Mouse (Mus musculus): ENCODE measurements around the gene Tnfrsf4. TPM values are rescaled to one million over a fixed set of nuclear protein-coding genes. Genes with fewer than 3 reads are reported as not detected.

Tnfrsf4 gene
- polyA plus RNA-seq (2014; fragmentation: Illumina TruSeq; extraction: RNeasy Lipid Tissue Mini Kit (QIAGEN cat#74804); ENCODE audit: low read depth, low replicate concordance): not detected

DNA sequence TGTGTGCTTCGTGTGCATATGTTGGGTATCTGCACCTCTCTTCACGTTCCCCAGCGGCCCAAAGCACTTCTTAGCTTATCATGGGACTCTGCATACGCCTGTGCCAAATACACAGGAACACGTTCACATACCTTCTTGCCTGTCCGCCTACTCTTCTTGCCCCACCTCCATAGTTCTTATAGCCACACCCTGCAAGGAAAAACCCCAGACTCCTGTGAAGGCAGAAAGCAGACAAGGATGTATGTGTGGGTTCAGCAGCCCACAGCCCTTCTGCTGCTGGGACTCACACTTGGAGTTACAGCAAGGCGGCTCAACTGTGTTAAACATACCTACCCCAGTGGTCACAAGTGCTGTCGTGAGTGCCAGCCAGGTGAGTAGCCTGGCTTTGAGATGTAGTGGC is at the start of gene Tnfrsf4:
TSS of gene Tnfrsf4 (plus strand) at position 207 of the 400 bp plus-strand sequence.

DNA sequence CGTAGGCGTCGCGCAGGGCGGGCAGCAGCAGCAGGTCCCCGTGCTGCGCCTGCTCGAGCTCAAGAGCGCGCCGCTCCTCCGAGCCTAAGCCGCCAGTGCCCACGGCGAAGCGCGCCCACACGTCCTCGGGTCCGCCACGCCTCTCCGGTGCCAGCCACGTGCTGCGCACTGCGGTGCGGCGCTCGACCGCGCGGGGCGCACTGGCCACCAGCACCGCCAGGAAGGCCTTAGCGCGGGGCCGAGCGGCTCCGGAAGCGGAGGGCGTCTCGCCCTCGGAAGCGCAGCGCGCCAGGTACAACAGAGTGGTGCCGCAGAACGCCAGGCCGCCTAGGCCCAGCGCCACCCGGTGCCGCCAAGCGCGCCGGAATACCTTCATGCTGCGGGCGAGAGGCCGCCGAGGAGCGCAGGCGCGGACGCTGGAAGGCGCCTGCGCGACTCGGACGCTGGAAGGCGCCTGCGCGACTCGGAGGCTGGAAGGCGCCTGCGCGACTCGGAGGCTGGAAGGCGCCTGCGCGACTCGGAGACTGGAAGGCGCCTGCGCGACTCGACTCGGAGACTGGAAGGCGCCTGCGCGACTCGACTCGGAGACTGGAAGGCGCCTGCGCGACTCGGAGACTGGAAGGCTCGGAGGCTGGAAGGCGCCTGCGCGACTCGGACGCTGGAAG is 21.3 kb upstream of the Tnfrsf4 start, which contains the start of the genes B3galt6 and Sdf4:
TSS of gene B3galt6 (minus strand) at position 409 of the 665 bp plus-strand sequence.
TSS of gene Sdf4 (plus strand) at position 632 of the 665 bp plus-strand sequence.

DNA sequence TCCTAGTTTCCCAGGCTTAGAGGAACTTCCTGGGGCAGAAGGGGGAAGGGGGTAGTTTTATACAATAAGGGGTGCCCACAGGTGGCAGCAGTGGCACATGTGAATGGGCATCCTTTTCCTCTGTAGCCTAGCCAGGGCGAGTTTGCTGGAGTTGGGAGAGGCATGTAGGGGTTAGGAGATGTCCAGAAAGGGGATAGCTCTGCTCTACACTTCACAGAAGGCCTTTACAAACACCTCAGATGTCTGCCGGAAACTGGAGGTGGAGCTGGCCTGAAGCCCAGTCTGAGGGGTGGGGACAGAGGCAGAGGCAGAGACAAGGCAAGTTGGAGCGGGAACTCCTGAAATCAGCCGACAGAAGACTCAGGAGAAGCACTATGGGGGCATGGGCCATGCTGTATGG is 12.4 kb downstream of the Tnfrsf4 start, which contains the start of gene Tnfrsf18:
TSS of gene Tnfrsf18 (plus strand) at position 152 of the 400 bp plus-strand sequence.

DNA sequence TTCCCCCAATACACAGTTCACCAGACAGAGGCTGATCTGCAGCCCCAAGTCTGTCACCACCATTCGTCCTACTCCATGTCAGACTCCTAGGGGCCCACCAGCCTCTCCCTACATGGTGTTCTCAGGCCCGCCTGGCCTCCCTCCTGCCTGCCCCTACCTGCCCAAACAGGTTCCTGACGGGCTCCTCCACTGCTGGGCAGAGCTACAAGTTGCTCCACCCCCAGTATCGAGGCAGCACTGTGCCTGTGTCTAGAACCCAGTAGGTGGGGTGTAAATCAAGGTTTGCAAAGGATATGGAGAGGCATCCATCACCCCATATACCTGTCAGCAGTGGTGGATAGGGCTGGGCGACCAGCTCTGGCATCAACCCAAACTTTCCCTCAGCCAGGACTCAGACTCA is 45.6 kb downstream of the Tnfrsf4 start, which contains the start of gene Ttll10:
TSS of gene Ttll10 (minus strand) at position 154 of the 400 bp plus-strand sequence.

Other genes starting within 250 kb of the Tnfrsf4 start
- gene Vwa1, start 239.1 kb upstream of the Tnfrsf4 start, polyA plus RNA-seq (2014; fragmentation: Illumina TruSeq; extraction: RNeasy Lipid Tissue Mini Kit (QIAGEN cat#74804); ENCODE audit: low read depth, low replicate concordance): 0.63 TPM
- 0.98 TPM for gene Tmem88b, start 228.0 kb upstream of the Tnfrsf4 start, polyA plus RNA-seq (2014; fragmentation: Illumina TruSeq; extraction: RNeasy Lipid Tissue Mini Kit (QIAGEN cat#74804); ENCODE audit: low read depth, low replicate concordance)
- gene Ankrd65, start 223.4 kb upstream of the Tnfrsf4 start, polyA plus RNA-seq (2014; fragmentation: Illumina TruSeq; extraction: RNeasy Lipid Tissue Mini Kit (QIAGEN cat#74804); ENCODE audit: low read depth, low replicate concordance): not detected
- gene Mrpl20, start 211.0 kb upstream of the Tnfrsf4 start, polyA plus RNA-seq (2014; fragmentation: Illumina TruSeq; extraction: RNeasy Lipid Tissue Mini Kit (QIAGEN cat#74804); ENCODE audit: low read depth, low replicate concordance): 39.1 TPM
- gene Ccnl2, start 201.4 kb upstream of the Tnfrsf4 start, polyA plus RNA-seq (2014; fragmentation: Illumina TruSeq; extraction: RNeasy Lipid Tissue Mini Kit (QIAGEN cat#74804); ENCODE audit: low read depth, low replicate concordance): 177 TPM
- 4.8 TPM for gene Aurkaip1, start 182.6 kb upstream of the Tnfrsf4 start, polyA plus RNA-seq (2014; fragmentation: Illumina TruSeq; extraction: RNeasy Lipid Tissue Mini Kit (QIAGEN cat#74804); ENCODE audit: low read depth, low replicate concordance)
- gene Mxra8, start 174.2 kb upstream of the Tnfrsf4 start, polyA plus RNA-seq (2014; fragmentation: Illumina TruSeq; extraction: RNeasy Lipid Tissue Mini Kit (QIAGEN cat#74804); ENCODE audit: low read depth, low replicate concordance): 52.4 TPM
- gene Dvl1, start 166.4 kb upstream of the Tnfrsf4 start, polyA plus RNA-seq (2014; fragmentation: Illumina TruSeq; extraction: RNeasy Lipid Tissue Mini Kit (QIAGEN cat#74804); ENCODE audit: low read depth, low replicate concordance): 1.5 TPM
- 0.13 TPM for gene Tas1r3, start 150.5 kb upstream of the Tnfrsf4 start, polyA plus RNA-seq (2014; fragmentation: Illumina TruSeq; extraction: RNeasy Lipid Tissue Mini Kit (QIAGEN cat#74804); ENCODE audit: low read depth, low replicate concordance)
- 7.8 TPM for gene Cptp, start 144.4 kb upstream of the Tnfrsf4 start, polyA plus RNA-seq (2014; fragmentation: Illumina TruSeq; extraction: RNeasy Lipid Tissue Mini Kit (QIAGEN cat#74804); ENCODE audit: low read depth, low replicate concordance)
- gene Ints11, start 144.3 kb upstream of the Tnfrsf4 start, polyA plus RNA-seq (2014; fragmentation: Illumina TruSeq; extraction: RNeasy Lipid Tissue Mini Kit (QIAGEN cat#74804); ENCODE audit: low read depth, low replicate concordance): 2.7 TPM
- 1.3 TPM for gene Pusl1, start 122.1 kb upstream of the Tnfrsf4 start, polyA plus RNA-seq (2014; fragmentation: Illumina TruSeq; extraction: RNeasy Lipid Tissue Mini Kit (QIAGEN cat#74804); ENCODE audit: low read depth, low replicate concordance)
- gene Acap3, start 122.0 kb upstream of the Tnfrsf4 start, polyA plus RNA-seq (2014; fragmentation: Illumina TruSeq; extraction: RNeasy Lipid Tissue Mini Kit (QIAGEN cat#74804); ENCODE audit: low read depth, low replicate concordance): 0.47 TPM
- gene Ube2j2, start 70.0 kb upstream of the Tnfrsf4 start, polyA plus RNA-seq (2014; fragmentation: Illumina TruSeq; extraction: RNeasy Lipid Tissue Mini Kit (QIAGEN cat#74804); ENCODE audit: low read depth, low replicate concordance): 117 TPM
- 3.3 TPM for gene C1qtnf12, start 51.5 kb upstream of the Tnfrsf4 start, polyA plus RNA-seq (2014; fragmentation: Illumina TruSeq; extraction: RNeasy Lipid Tissue Mini Kit (QIAGEN cat#74804); ENCODE audit: low read depth, low replicate concordance)
- gene B3galt6, start 21.2 kb upstream of the Tnfrsf4 start, polyA plus RNA-seq (2014; fragmentation: Illumina TruSeq; extraction: RNeasy Lipid Tissue Mini Kit (QIAGEN cat#74804); ENCODE audit: low read depth, low replicate concordance): 6.1 TPM
- gene Sdf4, start 21.0 kb upstream of the Tnfrsf4 start, polyA plus RNA-seq (2014; fragmentation: Illumina TruSeq; extraction: RNeasy Lipid Tissue Mini Kit (QIAGEN cat#74804); ENCODE audit: low read depth, low replicate concordance): 145 TPM
- not detected for gene Tnfrsf18, start 12.3 kb downstream of the Tnfrsf4 start, polyA plus RNA-seq (2014; fragmentation: Illumina TruSeq; extraction: RNeasy Lipid Tissue Mini Kit (QIAGEN cat#74804); ENCODE audit: low read depth, low replicate concordance)
- 2.5 TPM for gene Ttll10, start 45.6 kb downstream of the Tnfrsf4 start, polyA plus RNA-seq (2014; fragmentation: Illumina TruSeq; extraction: RNeasy Lipid Tissue Mini Kit (QIAGEN cat#74804); ENCODE audit: low read depth, low replicate concordance)
- gene 9430015G10Rik, start 96.1 kb downstream of the Tnfrsf4 start, polyA plus RNA-seq (2014; fragmentation: Illumina TruSeq; extraction: RNeasy Lipid Tissue Mini Kit (QIAGEN cat#74804); ENCODE audit: low read depth, low replicate concordance): 3.6 TPM
- not detected for gene Rnf223, start 116.7 kb downstream of the Tnfrsf4 start, polyA plus RNA-seq (2014; fragmentation: Illumina TruSeq; extraction: RNeasy Lipid Tissue Mini Kit (QIAGEN cat#74804); ENCODE audit: low read depth, low replicate concordance)
- gene Agrn, start 183.6 kb downstream of the Tnfrsf4 start, polyA plus RNA-seq (2014; fragmentation: Illumina TruSeq; extraction: RNeasy Lipid Tissue Mini Kit (QIAGEN cat#74804); ENCODE audit: low read depth, low replicate concordance): 12.3 TPM
- gene Isg15, start 187.0 kb downstream of the Tnfrsf4 start, polyA plus RNA-seq (2014; fragmentation: Illumina TruSeq; extraction: RNeasy Lipid Tissue Mini Kit (QIAGEN cat#74804); ENCODE audit: low read depth, low replicate concordance): not detected
- 0.32 TPM for gene AW011738, start 189.5 kb downstream of the Tnfrsf4 start, polyA plus RNA-seq (2014; fragmentation: Illumina TruSeq; extraction: RNeasy Lipid Tissue Mini Kit (QIAGEN cat#74804); ENCODE audit: low read depth, low replicate concordance)
- gene Perm1, start 202.0 kb downstream of the Tnfrsf4 start, polyA plus RNA-seq (2014; fragmentation: Illumina TruSeq; extraction: RNeasy Lipid Tissue Mini Kit (QIAGEN cat#74804); ENCODE audit: low read depth, low replicate concordance): not detected
- 8.4 TPM for gene Plekhn1, start 221.0 kb downstream of the Tnfrsf4 start, polyA plus RNA-seq (2014; fragmentation: Illumina TruSeq; extraction: RNeasy Lipid Tissue Mini Kit (QIAGEN cat#74804); ENCODE audit: low read depth, low replicate concordance)
- gene Noc2l, start 222.2 kb downstream of the Tnfrsf4 start, polyA plus RNA-seq (2014; fragmentation: Illumina TruSeq; extraction: RNeasy Lipid Tissue Mini Kit (QIAGEN cat#74804); ENCODE audit: low read depth, low replicate concordance): 5.9 TPM
- not detected for gene Samd11, start 241.8 kb downstream of the Tnfrsf4 start, polyA plus RNA-seq (2014; fragmentation: Illumina TruSeq; extraction: RNeasy Lipid Tissue Mini Kit (QIAGEN cat#74804); ENCODE audit: low read depth, low replicate concordance)

Measured in sigmoid colon, adult 10 weeks (tissue).